In genomic region chr10:80659213-80659612, GRCm38 (mm10) we compare ENCODE assay signal across 8 mouse cellular contexts. TPM values are rescaled to one million over a fixed set of nuclear protein-coding genes. Genes with fewer than 3 reads are reported as not detected.
A peak's percentile ranks its signal among the peaks of the same experiment; 100 is the strongest.
DNase-seq lines count a peak whose midpoint lies in the region; ATAC-seq lines count a peak whose summit lies in the region.

No protein-coding gene starts in this region.

- H3K9me3 ChIP-seq in megakaryocyte, embryonic 14.5 days, result no peaks in the 10 kb centered on the region
- no peaks in the 10 kb centered on the region for H3K9me3 ChIP-seq in forebrain, embryonic 14.5 days (replicated peaks; ENCODE audit: control insufficient read depth, low read length)
- no peaks in the 10 kb centered on the region for H3K9me3 ChIP-seq in hindbrain, embryonic 14.5 days (ENCODE audit: control insufficient read depth, low read length)

- H3K36me3 ChIP-seq in megakaryocyte, embryonic 14.5 days (replicated peaks; ENCODE audit: low read length), result peaks cover 2% of the 10 kb centered on the region
- H3K36me3 ChIP-seq in forebrain, embryonic 14.5 days (ENCODE audit: control insufficient read depth, insufficient read depth, low read length), result no peaks in the 10 kb centered on the region
- no peaks in the 10 kb centered on the region for H3K36me3 ChIP-seq in hindbrain, embryonic 14.5 days (replicated peaks; ENCODE audit: control insufficient read depth, insufficient read depth)

- no peak for ATAC-seq in megakaryocyte, adult 5-6 weeks (ENCODE audit: poor library complexity, severe bottlenecking)
- no peak for ATAC-seq in forebrain, embryonic 14.5 days
- no peak for ATAC-seq in hindbrain, embryonic 14.5 days (ENCODE audit: low FRiP score)

- 7% methylated on average over 10 of the region's 10 CpGs for WGBS in forebrain, embryonic 14.5 days
- 14% methylated on average over 10 of the region's 10 CpGs for WGBS in hindbrain, embryonic 14.5 days

- peak; percentile 81 to 86 for DNase-seq in cerebellum, adult 18-20 months
- peak; percentile 86 for DNase-seq in forebrain, embryonic 14.5 days (ENCODE audit: low spot score)
- peak; percentile 87 for DNase-seq in hindbrain, embryonic 14.5 days (ENCODE audit: low spot score)
- peak; percentile 69 to 92 for DNase-seq in layer of hippocampus, postnatal 25 days (ENCODE audit: extremely low spot score in 1 of 2, low spot score in 1 of 2)
- peak; percentile 76 for DNase-seq in lung, postnatal 25 days (ENCODE audit: low spot score)
- peak; percentile 72 for DNase-seq in spleen, adult 12 weeks (ENCODE audit: low spot score)

- no peak overlapping the region for H3K27ac ChIP-seq in forebrain, embryonic 14.5 days (ENCODE audit: low read depth, low read length)
- peak overlapping the region; percentile 17; the same call in 1 of the 2 replicates for H3K27ac ChIP-seq in hindbrain, embryonic 14.5 days

- peak overlapping the region; percentile 85 for H3K4me3 ChIP-seq in megakaryocyte, embryonic 14.5 days (replicated peaks)
- H3K4me3 ChIP-seq in forebrain, embryonic 14.5 days (ENCODE audit: low read depth, low read length), result 0 out of 2 replicates have a peak overlapping the region, but pooled peaks have one; percentile 11
- no peak overlapping the region for H3K4me3 ChIP-seq in hindbrain, embryonic 14.5 days (replicated peaks; ENCODE audit: low read length)

- H3K9ac ChIP-seq in forebrain, embryonic 14.5 days (ENCODE audit: low read length), result no peak overlapping the region
- H3K9ac ChIP-seq in hindbrain, embryonic 14.5 days, result no peak overlapping the region; the same call in 1 of the 2 replicates

- peaks cover 79% of the 10 kb centered on the region for H3K4me1 ChIP-seq in megakaryocyte, embryonic 14.5 days
- H3K4me1 ChIP-seq in forebrain, embryonic 14.5 days (ENCODE audit: control insufficient read depth, insufficient read depth, low read length), result peaks cover 8% of the 10 kb centered on the region
- H3K4me1 ChIP-seq in hindbrain, embryonic 14.5 days (replicated peaks; ENCODE audit: control insufficient read depth, insufficient read depth, low read length), result peaks cover 25% of the 10 kb centered on the region

- H3K27me3 ChIP-seq in megakaryocyte, embryonic 14.5 days (replicated peaks), result no peaks in the 10 kb centered on the region
- no peaks in the 10 kb centered on the region for H3K27me3 ChIP-seq in forebrain, embryonic 14.5 days (replicated peaks; ENCODE audit: control insufficient read depth, insufficient read depth, low read length)
- H3K27me3 ChIP-seq in hindbrain, embryonic 14.5 days (ENCODE audit: control insufficient read depth, insufficient read depth, low read length), result no peaks in the 10 kb centered on the region

- peak overlapping the region; percentile 33 for H3K4me2 ChIP-seq in forebrain, embryonic 14.5 days (ENCODE audit: low read length)
- peak overlapping the region; percentile 32 for H3K4me2 ChIP-seq in hindbrain, embryonic 14.5 days (replicated peaks)

RNA-seq across cellular contexts. Expression of gene Btbd2, which starts 2.3 kb away (rescaled TPM):
- 91.6 and 121 TPM in 2 replicates for polyA plus RNA-seq in megakaryocyte, embryonic 14.5 days (2012; ENCODE audit: insufficient read depth, low replicate concordance)
- total RNA-seq in megakaryocyte, adult 5-6 weeks (2015), result 8.4 and 10.3 TPM in 2 replicates
- 16.5 and 30.1 TPM in 2 replicates for total RNA-seq in megakaryocyte, adult 5-6 weeks (2017)
- polyA plus RNA-seq in forebrain, embryonic 14.5 days (2014; fragmentation: Nextera tagmentation; extraction: Ambion mirVana), result 42.6 and 52.2 TPM in 2 replicates
- 83.2 and 83.7 TPM in 2 replicates for polyA plus RNA-seq in hindbrain, embryonic 14.5 days (2014; fragmentation: Nextera tagmentation; extraction: Ambion mirVana)
- 100 to 1,000 TPM; 103 to 107 TPM for total RNA-seq in layer of hippocampus, postnatal 25 days (2021)

RNA-seq across cellular contexts. Expression of gene Mknk2, which starts 18.7 kb away (rescaled TPM):
- 472 and 996 TPM in 2 replicates for polyA plus RNA-seq in megakaryocyte, embryonic 14.5 days (2012; ENCODE audit: insufficient read depth, low replicate concordance)
- total RNA-seq in megakaryocyte, adult 5-6 weeks (2015), result 53.5 and 61.1 TPM in 2 replicates
- total RNA-seq in megakaryocyte, adult 5-6 weeks (2017), result 63.3 and 74.8 TPM in 2 replicates
- polyA plus RNA-seq in forebrain, embryonic 14.5 days (2014; fragmentation: Nextera tagmentation; extraction: Ambion mirVana), result 43.1 and 49.1 TPM in 2 replicates
- 53.8 and 60.2 TPM in 2 replicates for polyA plus RNA-seq in hindbrain, embryonic 14.5 days (2014; fragmentation: Nextera tagmentation; extraction: Ambion mirVana)
- 10 to 100 TPM; 45.0 to 50.9 TPM for total RNA-seq in layer of hippocampus, postnatal 25 days (2021)

RNA-seq across cellular contexts. Expression of gene Csnk1g2, which starts 36.6 kb away (rescaled TPM):
- polyA plus RNA-seq in megakaryocyte, embryonic 14.5 days (2012; ENCODE audit: insufficient read depth, low replicate concordance), result 476 and 617 TPM in 2 replicates
- total RNA-seq in megakaryocyte, adult 5-6 weeks (2015), result 34.5 and 46.0 TPM in 2 replicates
- total RNA-seq in megakaryocyte, adult 5-6 weeks (2017), result 127 and 144 TPM in 2 replicates
- polyA plus RNA-seq in forebrain, embryonic 14.5 days (2014; fragmentation: Nextera tagmentation; extraction: Ambion mirVana), result 35.9 and 49.2 TPM in 2 replicates
- polyA plus RNA-seq in hindbrain, embryonic 14.5 days (2014; fragmentation: Nextera tagmentation; extraction: Ambion mirVana), result 65.4 and 76.4 TPM in 2 replicates
- 100 to 1,000 TPM; 208 to 236 TPM for total RNA-seq in layer of hippocampus, postnatal 25 days (2021)

RNA-seq across cellular contexts. Expression of gene Mob3a, which starts 42.6 kb away (rescaled TPM):
- polyA plus RNA-seq in megakaryocyte, embryonic 14.5 days (2012; ENCODE audit: insufficient read depth, low replicate concordance), result 61.8 and 135 TPM in 2 replicates
- total RNA-seq in megakaryocyte, adult 5-6 weeks (2015), result 61.8 and 72.0 TPM in 2 replicates
- total RNA-seq in megakaryocyte, adult 5-6 weeks (2017), result 65.0 and 77.3 TPM in 2 replicates
- polyA plus RNA-seq in forebrain, embryonic 14.5 days (2014; fragmentation: Nextera tagmentation; extraction: Ambion mirVana), result 35.7 and 37.2 TPM in 2 replicates
- 45.3 and 47.1 TPM in 2 replicates for polyA plus RNA-seq in hindbrain, embryonic 14.5 days (2014; fragmentation: Nextera tagmentation; extraction: Ambion mirVana)
- 10 to 100 TPM; 13.0 to 13.6 TPM for total RNA-seq in layer of hippocampus, postnatal 25 days (2021)

RNA-seq across cellular contexts. Expression of gene Izumo4, which starts 42.8 kb away (rescaled TPM):
- 19.4 and 27.8 TPM in 2 replicates for polyA plus RNA-seq in megakaryocyte, embryonic 14.5 days (2012; ENCODE audit: insufficient read depth, low replicate concordance)
- total RNA-seq in megakaryocyte, adult 5-6 weeks (2015), result 11.3 and 14.2 TPM in 2 replicates
- total RNA-seq in megakaryocyte, adult 5-6 weeks (2017), result 4.4 and 6.6 TPM in 2 replicates
- 16.0 and 21.5 TPM in 2 replicates for polyA plus RNA-seq in forebrain, embryonic 14.5 days (2014; fragmentation: Nextera tagmentation; extraction: Ambion mirVana)
- polyA plus RNA-seq in hindbrain, embryonic 14.5 days (2014; fragmentation: Nextera tagmentation; extraction: Ambion mirVana), result 20.0 and 20.4 TPM in 2 replicates
- total RNA-seq in layer of hippocampus, postnatal 25 days (2021), result 10 to 100 TPM; 46.4 to 61.7 TPM
